ENCODE assay signal across 10 mouse cellular contexts in genomic region chr7:144628334-144628915, GRCm38 (mm10). TPM values are rescaled to one million over a fixed set of nuclear protein-coding genes. Genes with fewer than 3 reads are reported as not detected.
DNase-seq lines count a peak whose midpoint lies in the region; ATAC-seq and TF ChIP-seq lines count a peak whose summit lies in the region.
"Had no signal": no experiment of that assay in that cellular context is flagged by ENCODE, and none has a peak within 500 bp of the region (broad histone marks: within the 10 kb centered on the region; RNA-seq: fewer than 3 reads in every experiment).

No protein-coding gene starts in this region.

- no peak for ATAC-seq in kidney, postnatal 0 days (replicated peaks; ENCODE audit: low FRiP score, low read depth)
- ATAC-seq in forebrain, embryonic 14.5 days: peak; percentile 88
- peak; percentile 88 for ATAC-seq in midbrain, embryonic 15.5 days (replicated peaks)
- ATAC-seq in heart, embryonic 12.5 days (ENCODE audit: insufficient number of reproducible peaks, low FRiP score): no peak

- H3K9ac ChIP-seq in kidney, postnatal 0 days (ENCODE audit: low read depth, low read length): no peak overlapping the region
- H3K9ac ChIP-seq in forebrain, embryonic 14.5 days (ENCODE audit: low read length): no peak overlapping the region
- no peak overlapping the region for H3K9ac ChIP-seq in midbrain, embryonic 15.5 days
- no peak overlapping the region for H3K9ac ChIP-seq in heart, embryonic 12.5 days
- H3K9ac ChIP-seq: limb, embryonic 12.5 days had no signal

- DNase-seq in kidney, postnatal 0 days (ENCODE audit: low spot score): no peak
- DNase-seq in kidney, adult 2 months: no peak
- peak; percentile 89 for DNase-seq in R1 (ENCODE audit: low read depth, low spot score)
- DNase-seq in forebrain, embryonic 14.5 days (ENCODE audit: low spot score): peak; percentile 97
- DNase-seq in heart, adult 18-20 months: no peak
- DNase-seq in urinary bladder, postnatal 10 days (ENCODE audit: low spot score): no peak
- DNase-seq: adrenal gland, postnatal 14 days had no signal

- 43% methylated on average over 3 of the region's 3 CpGs for WGBS in kidney, postnatal 0 days
- 75% methylated on average over 3 of the region's 3 CpGs for WGBS in kidney, adult 2 months
- 3% methylated on average over 3 of the region's 3 CpGs for WGBS in forebrain, embryonic 14.5 days
- WGBS in midbrain, embryonic 15.5 days: 4% methylated on average over 3 of the region's 3 CpGs
- 45% methylated on average over 3 of the region's 3 CpGs for WGBS in heart, embryonic 12.5 days

- H3K4me3 ChIP-seq in kidney, postnatal 0 days (replicated peaks; ENCODE audit: low read depth, low read length): no peak overlapping the region
- no peak overlapping the region for H3K4me3 ChIP-seq in kidney, adult 2 months (ENCODE audit: insufficient read depth, low read depth, low read length)
- no peak overlapping the region for H3K4me3 ChIP-seq in forebrain, embryonic 14.5 days (ENCODE audit: low read depth, low read length)
- H3K4me3 ChIP-seq in midbrain, embryonic 15.5 days: no peak overlapping the region
- no peak overlapping the region for H3K4me3 ChIP-seq in heart, embryonic 12.5 days
- H3K4me3 ChIP-seq: limb, embryonic 12.5 days had no signal

- no peak for TF ChIP-seq CTCF in kidney, postnatal 0 days (IDR thresholded peaks at IDR 0.05; ENCODE audit: low read depth)
- TF ChIP-seq CTCF in kidney, adult 2 months (conservative IDR thresholded peaks at IDR 0.05; ENCODE audit: insufficient read depth, insufficient read length, low read depth, low read length): no peak

- H3K36me3 ChIP-seq in kidney, postnatal 0 days (ENCODE audit: insufficient read depth, low read length): no peaks in the 10 kb centered on the region
- no peaks in the 10 kb centered on the region for H3K36me3 ChIP-seq in kidney, adult 2 months (ENCODE audit: control insufficient read depth, insufficient read depth, low read length)
- no peaks in the 10 kb centered on the region for H3K36me3 ChIP-seq in forebrain, embryonic 14.5 days (ENCODE audit: control insufficient read depth, insufficient read depth, low read length)
- H3K36me3 ChIP-seq in midbrain, embryonic 15.5 days (replicated peaks): no peaks in the 10 kb centered on the region
- H3K36me3 ChIP-seq in heart, embryonic 12.5 days: no peaks in the 10 kb centered on the region
- H3K36me3 ChIP-seq: limb, embryonic 12.5 days had no signal

- TF ChIP-seq POLR2A in kidney, adult 2 months (IDR thresholded peaks at IDR 0.05; ENCODE audit: low read depth, low read length): no peak

- no peaks in the 10 kb centered on the region for H3K9me3 ChIP-seq in kidney, postnatal 0 days (replicated peaks; ENCODE audit: low read length)
- no peaks in the 10 kb centered on the region for H3K9me3 ChIP-seq in forebrain, embryonic 14.5 days (replicated peaks; ENCODE audit: control insufficient read depth, low read length)
- H3K9me3 ChIP-seq in midbrain, embryonic 15.5 days: no peaks in the 10 kb centered on the region
- no peaks in the 10 kb centered on the region for H3K9me3 ChIP-seq in heart, embryonic 12.5 days (replicated peaks)
- H3K9me3 ChIP-seq: limb, embryonic 12.5 days had no signal

- no peaks in the 10 kb centered on the region for H3K27me3 ChIP-seq in kidney, postnatal 0 days (ENCODE audit: insufficient read depth, low read length)
- H3K27me3 ChIP-seq in kidney, adult 2 months (replicated peaks; ENCODE audit: control insufficient read depth, insufficient read depth, low read length): no peaks in the 10 kb centered on the region
- no peaks in the 10 kb centered on the region for H3K27me3 ChIP-seq in forebrain, embryonic 14.5 days (replicated peaks; ENCODE audit: control insufficient read depth, insufficient read depth, low read length)
- peaks cover 15% of the 10 kb centered on the region for H3K27me3 ChIP-seq in midbrain, embryonic 15.5 days (replicated peaks)
- 0 out of 2 replicates have a peak, but pooled peaks cover 13% of the 10 kb centered on the region for H3K27me3 ChIP-seq in heart, embryonic 12.5 days (replicated peaks)

- 0 out of 2 replicates have a peak overlapping the region, but pooled peaks have one; percentile 13 for H3K27ac ChIP-seq in kidney, postnatal 0 days
- no peak overlapping the region for H3K27ac ChIP-seq in kidney, adult 2 months (ENCODE audit: insufficient read depth, low read depth, low read length)
- peak overlapping the region; percentile 76 for H3K27ac ChIP-seq in forebrain, embryonic 14.5 days (ENCODE audit: low read depth, low read length)
- H3K27ac ChIP-seq in midbrain, embryonic 15.5 days: peak overlapping the region; percentile 65
- no peak overlapping the region for H3K27ac ChIP-seq in heart, embryonic 12.5 days (ENCODE audit: poor library complexity, severe bottlenecking)
- H3K27ac ChIP-seq: limb, embryonic 12.5 days had no signal

- no peaks in the 10 kb centered on the region for H3K4me1 ChIP-seq in kidney, postnatal 0 days (replicated peaks; ENCODE audit: insufficient read depth, low read length)
- H3K4me1 ChIP-seq in kidney, adult 2 months (ENCODE audit: control insufficient read depth, insufficient read depth, low read length): no peaks in the 10 kb centered on the region
- peaks cover 34% of the 10 kb centered on the region for H3K4me1 ChIP-seq in forebrain, embryonic 14.5 days (ENCODE audit: control insufficient read depth, insufficient read depth, low read length)
- H3K4me1 ChIP-seq in midbrain, embryonic 15.5 days: peaks cover 30% of the 10 kb centered on the region
- H3K4me1 ChIP-seq in heart, embryonic 12.5 days (replicated peaks): peaks cover 22% of the 10 kb centered on the region

- H3K4me2 ChIP-seq in kidney, postnatal 0 days (ENCODE audit: low read length): no peak overlapping the region
- peak overlapping the region; percentile 10; the same call in 1 of the 2 replicates for H3K4me2 ChIP-seq in forebrain, embryonic 14.5 days (ENCODE audit: low read length)
- no peak overlapping the region for H3K4me2 ChIP-seq in midbrain, embryonic 15.5 days
- no peak overlapping the region for H3K4me2 ChIP-seq in heart, embryonic 12.5 days
- H3K4me2 ChIP-seq: limb, embryonic 12.5 days had no signal

RNA-seq across cellular contexts. Expression of gene Fadd, which starts 46.2 kb away (rescaled TPM):
- polyA plus RNA-seq in kidney, postnatal 0 days (2015; fragmentation: Nextera tagmentation; extraction: Ambion mirVana): 12.6 and 13.1 TPM in 2 replicates
- 15.2 and 16.0 TPM in 2 replicates for polyA plus RNA-seq in kidney, adult 2 months (2012; rRNA removed)
- 6.7 and 7.2 TPM in 2 replicates for polyA plus RNA-seq in forebrain, embryonic 14.5 days (2014; fragmentation: Nextera tagmentation; extraction: Ambion mirVana)
- polyA plus RNA-seq in midbrain, embryonic 15.5 days (2015; fragmentation: Nextera tagmentation; extraction: Ambion mirVana): 5.1 and 5.4 TPM in 2 replicates
- total RNA-seq in heart, adult 18-20 months (2021): 1 to 10 TPM; 8.5 to 8.6 TPM
- 12.1 and 12.3 TPM in 2 replicates for polyA plus RNA-seq in heart, embryonic 12.5 days (2016; fragmentation: Nextera tagmentation; extraction: Ambion mirVana)

Comparison
In these comparisons a context has a peak if more than half of its experiments do, and no peak if none do; other contexts are left out.
1. H3K27ac ChIP-seq: peak in kidney, postnatal 0 days (single experiment), forebrain, embryonic 14.5 days (single experiment) and midbrain, embryonic 15.5 days (single experiment); none in kidney, adult 2 months (single experiment) and heart, embryonic 12.5 days (single experiment).
2. ATAC-seq: peak in forebrain, embryonic 14.5 days (single experiment) and midbrain, embryonic 15.5 days (single experiment); none in kidney, postnatal 0 days (single experiment) and heart, embryonic 12.5 days (single experiment).
3. DNase-seq: peak in R1 (single experiment) and forebrain, embryonic 14.5 days (single experiment); none in kidney, postnatal 0 days (single experiment), kidney, adult 2 months (single experiment), heart, adult 18-20 months (0 of 2) and urinary bladder, postnatal 10 days (single experiment).